Mouse (Mus musculus) layer of hippocampus, adult 8-10 months (tissue): ENCODE results near the gene Chpf2. TPM values are rescaled to one million over a fixed set of nuclear protein-coding genes. Genes with fewer than 3 reads are reported as not detected.

Experiments
- DNase-seq, 2 experiments: peaks; one replicate each; pipeline ENCODE4 v3.0.0; 2022; ENCODE audit warnings: low spot score in 2 of 2
- total RNA-seq, 4 experiments: library from RNA; stranded (reverse); gene quantifications; 2 replicates each; pipeline ENCODE4 v1.2.4; 2022

Gene Chpf2
- total RNA-seq, 4 experiments from 2014 or later, result 68.4 to 78.7 (median 75.5) TPM

GRCm38 (mm10) chr5:24591268-24591721 is 4.8 kb downstream of the Chpf2 start:
- no peak for DNase-seq

- DNase-seq, result no peak
These were observed 5.4 kb downstream of the Chpf2 start for GRCm38 (mm10) chr5:24591796-24592470.

GRCm38 (mm10) chr5:24592471-24593160 is 6.1 kb downstream of the Chpf2 start:
- no peak for DNase-seq

GRCm38 (mm10) chr5:24593230-24593629 is 6.7 kb downstream of the Chpf2 start:
- no peak for DNase-seq

GRCm38 (mm10) chr5:24593928-24594327 is 7.4 kb downstream of the Chpf2 start:
- DNase-seq, result no peak

GRCm38 (mm10) chr5:24594346-24594745 is 7.8 kb downstream of the Chpf2 start:
- DNase-seq, result no peak

GRCm38 (mm10) chr5:24595261-24595660 is 8.7 kb downstream of the Chpf2 start:
- no peak for DNase-seq

- DNase-seq, result no peak
These were observed 9.3 kb downstream of the Chpf2 start for GRCm38 (mm10) chr5:24595786-24596380.

GRCm38 (mm10) chr5:24596519-24597171 is 10.1 kb downstream of the Chpf2 start:
- peak; percentile 76 to 80 for DNase-seq

- DNase-seq, result peak; percentile 73 to 86
These were observed 10.7 kb downstream of the Chpf2 start for GRCm38 (mm10) chr5:24597221-24597728.

GRCm38 (mm10) chr5:24597901-24598569 is 11.5 kb downstream of the Chpf2 start:
- no peak for DNase-seq

GRCm38 (mm10) chr5:24598570-24599006 is 12.0 kb downstream of the Chpf2 start:
- DNase-seq, result peak in 1 of 2 experiments; percentile 32

- DNase-seq, result no peak
These were observed 12.6 kb downstream of the Chpf2 start for GRCm38 (mm10) chr5:24599137-24599536.

- DNase-seq, result no peak
These were observed 13.7 kb downstream of the Chpf2 start for GRCm38 (mm10) chr5:24600236-24600635.

GRCm38 (mm10) chr5:24601071-24601835 is 14.7 kb downstream of the Chpf2 start:
- DNase-seq, result no peak

- no peak for DNase-seq
These were observed 15.6 kb downstream of the Chpf2 start for GRCm38 (mm10) chr5:24601911-24602750.

- peak in 1 of 2 experiments; percentile 51 for DNase-seq
These were observed 16.3 kb downstream of the Chpf2 start for GRCm38 (mm10) chr5:24602751-24603343.

GRCm38 (mm10) chr5:24603431-24604010 is 17.0 kb downstream of the Chpf2 start:
- DNase-seq, result no peak
